Mouse (Mus musculus) limb, embryonic 10.5 days (tissue): ENCODE results near the gene Rccd1. TPM values are rescaled to one million over a fixed set of nuclear protein-coding genes. Genes with fewer than 3 reads are reported as not detected.
A peak's percentile ranks its signal among the peaks of the same experiment; 100 is the strongest.

Experiments used
- DNase-seq: peaks from one replicate; pipeline ENCODE4 v3.0.0-alpha.2; 2017; ENCODE audit warnings: low spot score
- H3K27ac ChIP-seq: fragments of 300-500 bp; sonication (generic); 2 replicates; pipeline ENCODE4 v1.5.1; 2016; ENCODE audit warnings: mild to moderate bottlenecking
- H3K27me3 ChIP-seq: fragments of 300-500 bp; sonication (generic); 2 replicates; pipeline ENCODE4 v1.6.1; 2016; ENCODE audit warnings: low read depth, mild to moderate bottlenecking; ENCODE audit not compliant: poor library complexity, severe bottlenecking
- H3K36me3 ChIP-seq: fragments of 300-500 bp; sonication (generic); 2 replicates; pipeline ENCODE4 v1.6.1; 2016; ENCODE audit warnings: mild to moderate bottlenecking, moderate library complexity
- H3K4me1 ChIP-seq: fragments of 300-500 bp; sonication (generic); 2 replicates; pipeline ENCODE4 v1.6.1; 2016
- H3K4me3 ChIP-seq: fragments of 300-500 bp; sonication (generic); 2 replicates; pipeline ENCODE4 v1.5.1; 2016; ENCODE audit warnings: mild to moderate bottlenecking, moderate library complexity
- H3K9me3 ChIP-seq: fragments of 300-500 bp; sonication (generic); replicated peaks from 2 replicates; pipeline ENCODE4 v1.6.1; 2016; ENCODE audit warnings: mild to moderate bottlenecking
- WGBS: fragments of 180-500 bp; shearing (Covaris S2); methylation state at CpG from one replicate; pipeline ENCODE4 v1.1.7; 2016; 5-methylcytosine and 5-hydroxymethylcytosine counted together
- polyA plus RNA-seq: library from polyadenylated mRNA; unstranded; fragments of >200 nt; fragmentation: Nextera tagmentation; extraction: Ambion mirVana; gene quantifications from 2 replicates; pipeline ENCODE4 v1.2.1, GENCODE M21; 2016

Rccd1 gene
- polyA plus RNA-seq, 1 experiment from 2014 or later = 12.0 TPM

GRCm38 (mm10) chr7:80365759-80366158, 41.5 kb upstream of the Rccd1 start:
- WGBS = 88% methylated on average over 2 of the region's 2 CpGs
- no peaks in the 10 kb centered on the region for H3K27me3 ChIP-seq
- peaks cover 78% of the 10 kb centered on the region for H3K36me3 ChIP-seq
- no peaks in the 10 kb centered on the region for H3K9me3 ChIP-seq
- no peak overlapping the region for H3K27ac ChIP-seq
- no peak for DNase-seq
- H3K4me1 ChIP-seq = peaks cover 22% of the 10 kb centered on the region
- H3K4me3 ChIP-seq = no peak overlapping the region

- peaks cover 99% of the 10 kb centered on the region for H3K36me3 ChIP-seq
- WGBS = 58% methylated on average over 3 of the region's 3 CpGs
Measured at GRCm38 (mm10) chr7:80360435-80360834, 36.2 kb upstream of the Rccd1 start.

GRCm38 (mm10) chr7:80358039-80358438, 33.8 kb upstream of the Rccd1 start:
- Histone ChIP-seq H3K4me3 (no peak overlapping the region), H3K27me3 (no peaks in the 10 kb centered on the region), H3K27ac (no peak overlapping the region), H3K9me3 (no peaks in the 10 kb centered on the region), H3K36me3 (peaks cover 94% of the 10 kb centered on the region), H3K4me1 (no peaks in the 10 kb centered on the region)
- WGBS = 89% methylated on average over 4 of the region's 4 CpGs
- no peak for DNase-seq

More at GRCm38 (mm10) chr7:80360435-80360834, 36.2 kb upstream of the Rccd1 start:
- DNase-seq = no peak
- no peaks in the 10 kb centered on the region for H3K9me3 ChIP-seq
- H3K27me3 ChIP-seq = no peaks in the 10 kb centered on the region
- H3K4me1 ChIP-seq = no peaks in the 10 kb centered on the region
- H3K4me3 ChIP-seq = no peak overlapping the region
- H3K27ac ChIP-seq = no peak overlapping the region

- Histone ChIP-seq H3K27ac (no peak overlapping the region), H3K4me1 (no peaks in the 10 kb centered on the region), H3K9me3 (no peaks in the 10 kb centered on the region), H3K4me3 (no peak overlapping the region), H3K27me3 (no peaks in the 10 kb centered on the region), H3K36me3 (peaks cover 94% of the 10 kb centered on the region)
- DNase-seq = no peak
- WGBS = 79% methylated on average over 8 of the region's 8 CpGs
Measured at GRCm38 (mm10) chr7:80357156-80357555, 32.9 kb upstream of the Rccd1 start.

GRCm38 (mm10) chr7:80356351-80356750, 32.1 kb upstream of the Rccd1 start:
- 92% methylated on average over 13 of the region's 13 CpGs for WGBS
- no peaks in the 10 kb centered on the region for H3K27me3 ChIP-seq
- H3K27ac ChIP-seq = no peak overlapping the region
- no peaks in the 10 kb centered on the region for H3K9me3 ChIP-seq
- H3K36me3 ChIP-seq = peaks cover 92% of the 10 kb centered on the region
- H3K4me3 ChIP-seq = no peak overlapping the region
- no peaks in the 10 kb centered on the region for H3K4me1 ChIP-seq
- no peak for DNase-seq

GRCm38 (mm10) chr7:80352920-80353319, 28.7 kb upstream of the Rccd1 start:
- 93% methylated on average over 8 of the region's 8 CpGs for WGBS
- Histone ChIP-seq H3K36me3 (peaks cover 73% of the 10 kb centered on the region), H3K27me3 (no peaks in the 10 kb centered on the region), H3K9me3 (no peaks in the 10 kb centered on the region), H3K27ac (no peak overlapping the region), H3K4me1 (peaks cover 4% of the 10 kb centered on the region), H3K4me3 (no peak overlapping the region)
- DNase-seq = no peak

- H3K36me3 ChIP-seq = peaks cover 57% of the 10 kb centered on the region
- WGBS = 80% methylated on average over 2 of the region's 2 CpGs
- peaks cover 17% of the 10 kb centered on the region for H3K4me1 ChIP-seq
- H3K27ac ChIP-seq = no peak overlapping the region
- no peak for DNase-seq
- no peaks in the 10 kb centered on the region for H3K9me3 ChIP-seq
- no peaks in the 10 kb centered on the region for H3K27me3 ChIP-seq
- H3K4me3 ChIP-seq = no peak overlapping the region
Measured at GRCm38 (mm10) chr7:80350808-80351207, 26.6 kb upstream of the Rccd1 start.

- H3K4me3 ChIP-seq = no peak overlapping the region
- H3K4me1 ChIP-seq = peaks cover 26% of the 10 kb centered on the region
- WGBS = 70% methylated on average over 13 of the region's 13 CpGs
- DNase-seq = no peak
- H3K36me3 ChIP-seq = peaks cover 39% of the 10 kb centered on the region
- H3K9me3 ChIP-seq = no peaks in the 10 kb centered on the region; the same call in 1 of the 2 replicates
- H3K27me3 ChIP-seq = no peaks in the 10 kb centered on the region
- H3K27ac ChIP-seq = peak overlapping the region; percentile 3; the same call in 1 of the 2 replicates
Measured at GRCm38 (mm10) chr7:80347670-80348586, 23.7 kb upstream of the Rccd1 start.

- no peak for DNase-seq
- peaks cover 29% of the 10 kb centered on the region for H3K36me3 ChIP-seq
- peaks cover 35% of the 10 kb centered on the region for H3K4me1 ChIP-seq
- peaks cover 5% of the 10 kb centered on the region; the same call in 1 of the 2 replicates for H3K27me3 ChIP-seq
- no peaks in the 10 kb centered on the region; the same call in 1 of the 2 replicates for H3K9me3 ChIP-seq
- no peak overlapping the region for H3K4me3 ChIP-seq
- H3K27ac ChIP-seq = peak overlapping the region; percentile 3; the same call in 1 of the 2 replicates
- WGBS = 91% methylated on average over 5 of the region's 5 CpGs
Measured at GRCm38 (mm10) chr7:80346830-80347229, 22.6 kb upstream of the Rccd1 start.

GRCm38 (mm10) chr7:80346173-80346572, 21.9 kb upstream of the Rccd1 start:
- WGBS = 93% methylated on average over 9 of the region's 9 CpGs
- peaks cover 24% of the 10 kb centered on the region for H3K36me3 ChIP-seq
- no peak for DNase-seq
- H3K4me1 ChIP-seq = peaks cover 40% of the 10 kb centered on the region
- no peaks in the 10 kb centered on the region; the same call in 1 of the 2 replicates for H3K9me3 ChIP-seq
- H3K27me3 ChIP-seq = peaks cover 7% of the 10 kb centered on the region; the same call in 1 of the 2 replicates
- no peak overlapping the region for H3K4me3 ChIP-seq
- no peak overlapping the region for H3K27ac ChIP-seq

GRCm38 (mm10) chr7:80343270-80344018, 19.2 kb upstream of the Rccd1 start:
- peak overlapping the region; percentile 93 for H3K27ac ChIP-seq
- peaks cover 10% of the 10 kb centered on the region for H3K36me3 ChIP-seq
- no peaks in the 10 kb centered on the region; the same call in 1 of the 2 replicates for H3K9me3 ChIP-seq
- WGBS = 26% methylated on average over 19 of the region's 19 CpGs
- peaks cover 7% of the 10 kb centered on the region; the same call in 1 of the 2 replicates for H3K27me3 ChIP-seq
- peak overlapping the region; percentile 71 for H3K4me3 ChIP-seq
- no peak for DNase-seq
- peaks cover 59% of the 10 kb centered on the region for H3K4me1 ChIP-seq

- no peaks in the 10 kb centered on the region; the same call in 1 of the 2 replicates for H3K9me3 ChIP-seq
- H3K27ac ChIP-seq = peak within 1 kb of the TSS; percentile 93
- H3K4me1 ChIP-seq = peaks cover 55% of the 10 kb centered on the region
- H3K4me3 ChIP-seq = peak within 1 kb of the TSS; percentile 71
- peak; percentile 97 for DNase-seq
- WGBS = under 1% methylated on average over 25 of the region's 25 CpGs
- H3K27me3 ChIP-seq = peaks cover 7% of the 10 kb centered on the region; the same call in 1 of the 2 replicates
- peaks cover 12% of the 10 kb centered on the region for H3K36me3 ChIP-seq
Measured at GRCm38 (mm10) chr7:80342858-80343257, 18.6 kb upstream of the Rccd1 start, which contains the start of gene Hddc3. Hddc3 (plus strand) TSS chr7:80343104.
